Mouse (Mus musculus) heart, adult 18-20 months (tissue): ENCODE measurements around the gene St6gal1. TPM values are rescaled to one million over a fixed set of nuclear protein-coding genes. Genes with fewer than 3 reads are reported as not detected.

Source experiments
- total RNA-seq, 2 experiments: library from RNA; stranded (reverse); gene quantifications; 2 replicates each; pipeline ENCODE4 v1.2.3; 2021

St6gal1 gene
- total RNA-seq, 2 experiments from 2014 or later = 7.2 to 9.7 TPM

Other genes with a start within 250 kb of the St6gal1 start
- under 1 TPM in 1 of 2 experiments, not detected in 1; 0.41 TPM for gene Kng2, start 195.3 kb upstream of the St6gal1 start, total RNA-seq
- gene Kng1, start 166.9 kb upstream of the St6gal1 start, total RNA-seq = not detected
- 100 to 1,000 TPM; 420 to 448 TPM for gene Eif4a2, start 117.3 kb upstream of the St6gal1 start, total RNA-seq
- 10 to 100 TPM in 1 of 2 experiments, 1 to 10 TPM in 1; 8.3 to 10.1 TPM for gene Rfc4, start 97.0 kb upstream of the St6gal1 start, total RNA-seq
- 10 to 100 TPM; 14.8 to 64.6 TPM for gene Adipoq, start 78.2 kb upstream of the St6gal1 start, total RNA-seq
- not detected for gene Rtp1, start 204.4 kb downstream of the St6gal1 start, total RNA-seq